Mouse (Mus musculus): ENCODE results near the gene Lpar1.
A peak's percentile ranks its signal among the peaks of the same experiment; 100 is the strongest.
"Not testable (repeated sequence)": the region's sequence is repeated elsewhere in the genome, so short reads cannot be mapped to it uniquely, and the experiment has no call there.

Gene Lpar1

DNA sequence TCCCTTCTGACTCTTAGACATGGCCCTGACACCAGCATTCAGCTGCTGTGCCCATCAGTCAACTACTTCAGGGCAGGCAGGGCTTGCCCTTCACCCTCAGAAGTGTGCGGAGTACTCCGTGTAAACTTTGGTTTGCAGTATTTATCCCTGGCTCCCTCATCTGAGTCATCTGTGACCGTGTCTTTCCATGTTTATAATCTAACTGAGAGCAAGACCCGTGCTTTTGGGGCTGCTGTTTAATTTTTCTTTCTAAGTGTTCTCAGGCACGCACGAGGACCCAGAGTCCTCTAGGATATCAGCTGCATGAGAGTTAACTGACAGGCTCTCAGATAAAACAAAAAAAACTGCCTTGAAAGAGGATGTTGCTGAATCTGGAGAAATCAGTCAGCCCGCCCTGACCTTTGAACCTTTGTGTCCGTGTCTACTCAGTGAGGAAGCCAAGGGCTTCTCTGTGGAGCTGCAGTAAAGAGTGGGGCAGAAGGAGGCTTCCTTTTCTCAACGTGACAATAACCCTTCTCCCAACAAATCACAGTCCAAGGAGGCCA lies 7.7 kb downstream of the Lpar1 start:
- peak; percentile 13 for DNase-seq (ENCODE audit: low spot score)

DNA sequence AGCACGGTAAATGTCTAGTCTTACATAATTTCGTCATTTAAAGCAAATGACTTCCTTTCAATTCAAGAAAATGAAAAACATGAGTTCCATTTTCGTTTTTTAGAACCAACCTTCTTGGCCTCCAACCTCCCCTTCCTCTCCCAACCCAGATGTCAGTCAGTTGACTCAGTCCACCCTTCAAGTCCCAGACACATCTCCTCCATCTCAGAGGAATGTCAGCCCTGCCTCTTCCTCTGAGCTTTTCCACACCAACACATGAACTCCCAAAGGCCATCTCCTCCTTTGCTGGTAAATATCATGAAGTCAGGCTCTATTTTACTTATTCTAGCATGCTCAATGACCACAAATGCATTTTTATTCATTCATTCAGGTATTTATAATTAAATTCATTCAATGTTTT lies 10.5 kb downstream of the Lpar1 start:
- no peak for DNase-seq (ENCODE audit: low spot score)

DNA sequence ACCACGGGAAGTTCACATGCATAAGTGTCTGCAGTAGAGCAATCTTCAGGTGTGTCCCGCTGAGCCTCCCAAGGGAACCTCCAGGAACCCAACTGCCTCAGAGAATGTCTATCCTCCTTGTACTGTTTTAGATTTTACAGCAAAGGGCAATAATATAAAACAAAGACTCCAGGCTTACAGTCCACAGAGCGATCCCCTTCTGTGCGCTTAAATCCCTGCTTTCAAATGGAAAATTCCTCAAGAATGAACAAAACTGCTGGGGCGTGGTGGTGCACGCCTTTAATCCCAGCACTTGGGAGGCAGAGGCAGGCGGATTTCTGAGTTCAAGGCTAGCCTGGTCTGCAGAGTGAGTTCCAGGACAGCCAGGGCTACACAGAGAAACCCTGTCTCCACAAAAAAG lies 11.0 kb downstream of the Lpar1 start:
- DNase-seq (ENCODE audit: low spot score), result not testable (repeated sequence)

DNA sequence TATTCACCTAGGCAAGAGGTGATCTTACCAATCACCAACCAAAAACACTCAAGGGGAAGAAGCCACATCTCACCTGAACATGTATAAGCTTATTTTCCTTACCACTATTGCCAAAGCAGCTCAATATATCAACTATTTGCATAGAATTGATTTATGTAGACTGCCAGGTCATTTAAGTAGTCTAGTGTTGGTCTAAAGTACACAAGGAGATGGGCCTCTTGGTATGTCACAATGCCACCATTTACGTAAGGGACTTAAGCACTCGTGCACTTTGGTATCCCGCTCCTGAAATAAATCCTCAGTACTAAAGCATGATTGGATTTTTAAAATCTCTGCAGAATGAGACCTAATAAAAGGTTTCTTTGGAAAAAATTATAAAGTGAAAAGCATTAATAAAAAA lies 12.9 kb downstream of the Lpar1 start:
- DNase-seq (ENCODE audit: low spot score), result no peak

DNA sequence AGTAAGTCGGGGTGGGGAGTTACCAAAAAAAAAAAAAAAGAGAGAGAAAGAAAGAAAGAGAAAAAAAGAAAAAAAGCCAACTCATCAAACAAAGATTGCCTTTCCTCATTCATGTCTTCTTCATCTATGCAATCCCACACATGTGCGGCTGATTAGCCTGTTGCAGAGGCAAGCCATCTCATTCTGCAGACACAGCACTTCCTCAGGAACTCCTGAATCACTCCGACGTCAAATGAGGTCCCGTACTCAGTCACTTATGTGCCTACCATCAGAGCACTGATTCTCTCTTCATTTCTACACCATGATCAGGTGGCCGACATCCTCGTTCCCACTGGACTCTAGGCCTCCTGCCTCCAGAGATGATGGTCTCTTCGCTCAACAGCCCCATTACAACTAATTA lies 13.3 kb downstream of the Lpar1 start:
- no peak for DNase-seq (ENCODE audit: low spot score)

DNA sequence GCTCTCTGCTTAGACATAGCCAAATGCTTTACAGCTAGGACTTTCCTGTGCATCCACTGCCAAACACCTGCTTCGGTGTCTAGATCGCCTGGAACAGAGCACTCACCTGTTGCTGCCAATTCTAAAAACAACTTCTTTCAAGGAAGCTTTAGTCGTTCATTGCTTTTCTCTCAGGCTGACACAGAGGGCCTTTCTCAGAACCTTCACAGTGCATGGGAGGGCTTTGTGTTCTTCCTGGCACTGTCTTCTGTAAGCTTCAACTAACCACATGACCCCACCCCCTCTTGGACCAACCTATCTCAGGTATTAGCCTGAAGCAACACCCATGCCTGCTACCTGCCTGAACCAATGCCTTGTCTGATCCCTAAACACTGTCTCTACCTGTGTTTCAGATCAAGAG lies 15.0 kb downstream of the Lpar1 start:
- DNase-seq (ENCODE audit: low spot score), result no peak

DNA sequence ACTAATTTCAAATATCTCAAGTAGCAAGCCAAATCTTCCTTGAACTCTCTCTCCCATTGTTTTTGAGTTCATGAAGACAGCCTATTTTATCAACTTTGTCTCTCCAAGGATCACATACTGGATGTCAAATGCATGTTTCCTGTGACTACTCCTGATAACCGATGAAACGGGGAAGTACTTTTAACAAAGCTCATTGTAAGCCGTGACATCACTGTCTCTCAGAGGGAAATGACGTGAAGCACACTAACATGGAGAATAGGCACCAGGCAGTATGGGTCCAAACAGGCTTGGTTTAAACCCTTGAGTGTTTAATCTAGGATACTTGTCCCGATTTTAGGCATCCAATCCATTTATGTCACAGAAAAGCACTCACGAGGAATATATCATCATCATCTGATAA lies 17.9 kb downstream of the Lpar1 start:
- no peak for DNase-seq (ENCODE audit: low spot score)

DNA sequence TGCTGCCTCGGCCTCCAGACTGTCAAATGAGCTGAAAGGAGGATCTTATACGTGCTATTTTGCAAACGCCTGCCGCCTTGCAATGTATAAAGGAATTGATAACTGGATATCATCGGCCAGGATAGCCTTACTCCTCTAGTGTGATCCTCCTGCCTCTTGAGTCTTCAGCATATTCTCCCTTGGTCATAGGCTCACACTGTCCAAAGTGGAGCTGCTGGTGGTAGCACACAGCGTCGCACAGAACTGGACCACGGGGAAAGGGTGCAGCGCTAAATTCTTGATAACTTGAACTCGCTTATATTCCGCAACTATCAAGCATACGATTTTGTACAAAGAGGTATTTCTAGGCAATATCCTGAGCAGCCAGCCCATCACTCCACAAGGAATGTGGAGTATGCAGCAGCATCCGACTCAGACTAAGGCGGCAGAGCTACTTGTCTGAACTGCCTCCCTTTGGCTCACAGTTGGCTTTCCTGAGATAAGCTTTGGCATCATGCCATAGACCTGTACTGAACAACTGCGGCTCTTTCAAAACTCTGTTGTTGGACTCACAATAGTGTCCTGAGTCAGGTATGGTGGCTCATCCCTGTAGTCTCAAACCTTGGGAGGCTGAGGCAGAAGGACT lies 18.9 kb downstream of the Lpar1 start:
- no peak for DNase-seq (ENCODE audit: low spot score)

DNA sequence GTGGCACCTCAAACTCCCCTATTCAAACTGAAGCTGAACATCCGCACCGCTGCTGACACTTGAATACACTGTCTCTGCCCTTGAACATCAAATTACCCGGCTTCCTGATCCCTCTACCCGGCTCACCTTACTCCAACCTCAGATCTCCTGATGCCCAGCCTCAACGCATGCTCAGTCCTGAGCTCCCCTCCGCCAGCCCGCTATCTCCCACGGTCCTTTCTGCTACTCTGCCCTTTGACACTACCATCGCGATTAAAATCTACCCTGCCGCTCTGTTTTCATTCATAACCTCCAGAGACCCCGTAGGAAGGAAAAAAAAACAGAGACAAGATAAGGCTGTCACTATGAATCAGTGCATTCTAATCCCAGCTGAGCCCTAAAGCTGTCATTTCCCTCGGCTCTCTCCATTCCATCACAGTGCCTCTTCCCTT lies 19.5 kb downstream of the Lpar1 start:
- DNase-seq (ENCODE audit: low spot score), result no peak

DNA sequence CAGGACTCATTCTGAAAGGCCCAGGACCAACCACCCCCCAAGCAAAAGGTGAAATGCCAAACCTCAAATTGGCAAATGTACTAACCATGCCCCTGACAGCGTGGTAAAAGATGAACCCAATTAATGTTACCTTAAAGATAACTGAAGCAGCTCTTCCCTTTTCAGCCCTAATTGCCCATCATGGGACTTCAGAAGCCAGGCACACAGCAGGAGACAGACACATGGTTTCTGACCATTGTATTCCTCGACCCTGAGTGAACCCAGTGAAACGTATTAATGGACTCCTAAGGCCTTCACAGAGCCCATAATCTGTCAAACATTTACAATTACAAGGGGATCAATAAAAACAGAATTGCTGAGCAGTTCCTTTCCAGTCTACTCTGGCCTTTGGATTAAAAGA lies 20.2 kb downstream of the Lpar1 start:
- no peak for DNase-seq (ENCODE audit: low spot score)

DNA sequence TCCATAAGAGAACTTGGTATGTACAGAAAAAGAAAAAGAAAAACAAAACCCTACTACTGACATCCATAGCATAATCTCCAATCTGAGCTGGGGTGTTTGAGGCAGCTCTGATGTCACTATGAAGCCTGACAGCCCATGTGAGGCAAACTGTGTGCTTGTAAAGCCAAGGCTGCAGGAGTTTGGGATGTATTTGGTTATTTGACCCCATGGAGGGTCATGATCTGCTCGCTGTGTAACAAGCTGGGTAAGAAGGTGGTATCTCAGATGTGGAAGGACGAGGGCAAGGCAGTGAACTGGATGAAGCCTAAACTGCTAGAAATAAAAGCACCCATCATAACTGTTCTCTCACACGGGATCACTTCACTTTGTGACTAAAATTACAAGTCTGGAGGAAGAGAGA lies 21.4 kb downstream of the Lpar1 start:
- no peak for DNase-seq (ENCODE audit: low spot score)

DNA sequence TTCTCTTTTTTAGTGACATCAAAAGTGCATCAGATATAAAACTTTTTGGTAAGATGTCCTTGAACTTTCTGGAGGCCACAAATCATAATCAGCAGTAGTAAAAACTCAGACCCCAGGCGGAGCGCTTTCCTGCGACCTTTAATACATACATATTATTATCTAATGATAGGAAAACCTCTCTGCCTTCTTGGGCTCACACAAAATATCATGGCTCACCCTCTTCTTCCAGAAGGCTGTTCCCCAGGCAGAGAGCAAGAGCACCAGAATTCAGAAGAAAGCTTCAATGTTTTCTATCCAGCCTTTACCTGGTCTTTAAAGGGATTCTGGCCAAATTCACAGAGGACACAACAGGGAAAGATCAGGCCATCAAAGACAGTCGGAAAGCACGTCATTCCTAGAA lies 23.0 kb downstream of the Lpar1 start:
- no peak for DNase-seq (ENCODE audit: low spot score)

DNA sequence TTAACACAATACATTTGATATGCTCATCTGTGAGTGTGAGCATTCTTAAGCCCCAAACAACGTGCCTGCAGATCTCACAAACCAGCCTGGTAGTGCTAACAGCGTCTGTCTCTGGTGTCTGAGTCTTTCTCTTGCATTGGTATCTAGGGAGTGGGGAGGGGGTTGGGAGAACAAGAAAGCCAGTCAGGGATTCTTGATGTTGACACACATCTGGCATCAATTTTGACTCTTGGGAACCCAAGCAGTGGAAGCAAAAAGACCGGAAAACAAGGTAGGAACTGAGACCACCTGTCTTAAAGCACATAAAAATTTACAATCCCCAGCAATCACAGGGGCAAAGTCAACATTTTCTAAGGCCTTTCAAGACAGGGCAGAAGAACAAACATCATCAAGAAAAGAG lies 23.4 kb downstream of the Lpar1 start:
- no peak for DNase-seq (ENCODE audit: low spot score)

DNA sequence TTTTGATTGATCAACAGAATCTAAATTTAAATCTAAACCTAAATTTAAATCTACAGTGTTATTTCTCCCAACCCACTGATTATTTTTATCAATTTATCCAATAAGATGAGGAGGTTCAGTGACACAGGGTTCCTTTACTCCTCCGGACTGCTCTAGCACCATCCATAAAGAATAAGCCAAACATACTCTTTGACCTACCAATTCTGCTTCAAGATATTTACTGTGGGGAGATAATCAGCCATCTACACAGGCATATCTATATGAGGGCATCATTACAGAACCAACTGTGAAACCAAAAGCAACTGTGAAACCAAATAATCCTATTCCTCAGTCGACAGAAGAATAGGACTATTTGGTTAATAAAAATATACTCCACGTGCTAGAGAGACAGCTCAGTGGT lies 25.8 kb downstream of the Lpar1 start:
- no peak for DNase-seq (ENCODE audit: low spot score)

DNA sequence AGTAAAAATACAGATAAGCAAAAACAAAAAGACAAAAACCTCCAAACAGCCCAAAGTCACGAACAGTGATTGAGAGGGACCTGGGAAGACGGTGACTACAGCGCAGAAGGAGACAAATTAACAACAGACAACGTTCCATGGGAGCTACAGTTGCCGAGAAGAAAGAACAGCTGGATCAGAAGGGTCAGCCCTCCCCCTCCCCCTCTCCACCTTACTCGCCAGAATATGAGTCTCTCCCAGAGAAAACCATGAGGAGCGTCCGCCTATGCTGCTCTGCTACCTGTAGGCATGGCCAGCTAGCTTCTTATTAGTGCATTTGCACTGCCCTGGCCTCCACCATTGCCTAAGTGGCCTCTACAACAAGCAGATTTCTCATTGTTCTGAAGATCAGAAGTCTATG lies 32.6 kb downstream of the Lpar1 start:
- no peak for DNase-seq (ENCODE audit: low spot score)

DNA sequence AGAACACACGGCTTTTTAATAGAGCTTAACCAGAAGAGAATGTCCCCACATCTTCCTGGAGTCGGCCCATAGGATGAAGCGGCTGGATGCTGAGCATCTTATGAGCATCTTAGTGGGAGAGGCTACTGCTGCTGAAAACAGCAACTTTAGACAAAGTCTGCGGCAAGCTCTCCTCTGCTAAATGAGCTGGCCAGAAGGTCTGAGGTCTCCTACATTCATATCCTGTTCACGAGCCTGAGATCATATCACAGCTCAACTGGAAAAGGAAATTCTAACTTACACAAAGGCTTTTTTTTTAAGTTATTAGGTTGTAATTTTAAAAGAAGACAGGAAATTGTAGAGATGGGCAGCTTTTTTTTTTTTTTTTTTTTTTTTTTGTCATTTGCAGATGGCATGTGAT lies 33.2 kb downstream of the Lpar1 start:
- DNase-seq (ENCODE audit: low spot score), result no peak

DNA sequence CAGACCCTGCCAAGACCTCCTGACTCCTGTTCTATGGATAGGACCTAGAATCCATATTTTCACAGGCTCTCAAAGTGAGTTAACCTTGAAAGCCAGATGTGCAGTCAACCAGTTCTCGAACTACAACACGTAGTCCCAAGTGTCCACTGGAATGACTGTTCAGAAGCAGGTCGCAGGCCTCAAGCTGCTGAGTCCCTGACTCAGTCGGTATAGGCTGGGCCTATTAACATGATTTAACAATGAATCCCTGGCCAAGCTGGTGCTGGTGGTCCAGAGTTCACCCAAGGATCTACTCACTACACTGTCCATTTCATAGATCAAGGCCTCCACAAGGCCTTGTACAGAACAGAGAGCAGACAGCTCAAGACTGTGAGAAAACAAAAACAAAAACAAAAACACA lies 33.8 kb downstream of the Lpar1 start:
- no peak for DNase-seq (ENCODE audit: low spot score)

DNA sequence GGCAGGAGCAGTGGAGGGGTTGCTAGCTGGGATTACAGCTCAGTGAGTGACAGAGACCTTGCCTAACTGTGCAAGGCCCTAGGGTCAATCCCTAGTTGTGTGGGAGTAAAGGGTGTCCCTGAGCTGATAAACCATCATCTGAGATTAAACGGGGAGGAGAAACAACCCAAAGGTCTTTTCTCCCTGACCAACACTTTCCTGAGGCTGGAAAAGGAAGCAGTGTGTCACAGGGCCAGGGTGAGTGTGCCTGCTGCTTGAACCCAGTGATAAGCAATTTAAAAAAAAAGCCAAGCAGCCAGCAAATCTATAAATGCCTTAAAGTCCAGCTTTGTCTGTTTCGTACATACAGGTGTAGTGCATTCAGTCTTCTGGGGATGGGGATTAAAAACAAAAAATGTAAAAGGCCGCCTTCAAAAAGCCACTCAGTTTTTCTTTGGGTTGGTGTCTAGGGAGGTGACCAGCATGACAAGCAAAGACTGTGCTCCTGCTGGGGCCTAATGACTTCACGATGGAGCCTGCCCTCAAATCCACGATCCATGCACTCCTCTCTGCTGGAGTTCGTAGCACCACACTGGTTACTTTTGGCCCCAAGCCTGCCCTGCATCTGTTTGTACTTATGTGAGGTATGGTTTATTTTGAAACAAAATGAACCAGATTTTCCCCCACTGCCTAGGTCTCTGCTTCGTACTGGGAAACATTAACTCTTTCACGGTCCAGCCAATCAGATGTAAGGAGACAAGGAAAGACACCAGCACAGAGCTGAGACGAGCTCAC lies 35.3 kb downstream of the Lpar1 start:
- no peak for DNase-seq (ENCODE audit: low spot score)

DNA sequence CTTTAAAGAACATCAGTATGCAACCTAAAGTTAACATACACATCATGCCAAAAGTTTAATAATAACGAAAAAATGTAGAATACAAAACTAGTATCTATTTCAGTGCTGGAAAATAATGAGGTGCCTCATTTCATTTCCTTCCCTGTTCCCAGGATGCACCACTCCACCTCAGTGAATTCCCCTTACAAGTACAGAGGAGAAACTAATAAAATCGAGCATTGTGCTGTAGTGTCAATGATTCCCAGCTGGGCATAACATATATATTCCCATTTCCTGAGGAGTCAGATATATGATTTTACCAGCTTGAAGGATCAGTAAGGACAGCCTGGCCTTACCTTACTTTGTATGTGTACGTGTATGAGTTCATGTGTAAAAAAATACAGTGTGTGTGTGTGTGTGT lies 36.9 kb downstream of the Lpar1 start:
- DNase-seq (ENCODE audit: low spot score), result no peak

DNA sequence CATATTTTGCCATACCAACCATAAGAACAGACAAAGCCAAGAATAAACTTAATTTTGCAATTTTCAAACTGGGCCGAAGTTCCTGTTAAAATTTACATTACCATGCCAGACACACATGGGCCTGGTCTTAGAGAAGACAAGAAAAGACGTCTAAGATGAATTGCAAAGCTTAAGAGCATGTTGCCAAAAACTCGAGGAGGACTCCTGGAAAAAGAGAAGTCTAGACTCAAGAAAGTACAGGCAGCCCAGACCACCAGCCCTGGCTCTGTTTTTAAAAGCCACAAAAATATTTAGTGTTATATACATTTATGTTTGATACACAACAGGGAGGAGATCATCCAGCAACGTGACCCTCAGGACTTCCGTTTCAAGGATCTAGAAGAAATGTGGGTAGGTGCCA lies 37.5 kb downstream of the Lpar1 start:
- no peak for DNase-seq (ENCODE audit: low spot score)

DNA sequence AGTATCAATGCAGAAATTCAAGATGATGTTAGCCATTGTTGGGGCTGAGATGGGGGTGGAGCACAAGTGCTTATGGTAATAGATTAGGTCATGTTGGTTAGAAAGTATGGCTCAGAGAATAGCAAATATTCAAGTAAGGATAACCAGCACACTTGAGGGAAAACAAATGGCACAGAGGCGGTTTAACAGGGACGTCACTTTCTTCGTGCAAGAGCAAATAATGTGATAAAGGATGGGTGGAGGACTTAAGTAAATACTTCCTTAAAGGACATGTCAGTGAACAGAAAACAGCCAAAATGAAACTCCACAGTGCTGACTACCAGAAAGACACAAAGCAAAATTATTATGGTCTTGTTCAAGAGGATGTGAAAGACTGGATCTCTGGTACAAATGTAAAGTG lies 42.1 kb downstream of the Lpar1 start:
- DNase-seq (ENCODE audit: low spot score), result no peak

DNA sequence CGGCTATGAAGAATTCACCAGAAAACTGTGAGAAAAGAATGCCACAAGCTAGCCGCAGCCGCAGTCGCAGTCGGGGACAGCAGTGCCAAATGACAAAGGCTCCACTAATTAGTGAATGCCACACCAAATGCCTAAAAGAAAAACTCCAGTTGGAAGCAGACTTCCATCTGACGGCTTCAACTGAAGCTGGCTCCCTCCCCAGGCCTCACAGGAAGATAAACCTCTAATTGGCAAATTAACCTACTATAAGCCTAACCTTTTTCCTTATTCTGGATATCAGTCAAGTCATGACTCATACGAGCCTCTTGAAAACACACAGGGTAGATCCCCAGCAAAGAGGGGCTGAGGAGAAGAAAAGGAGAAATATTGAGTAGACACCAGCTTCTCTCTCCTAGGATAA lies 44.9 kb downstream of the Lpar1 start:
- DNase-seq (ENCODE audit: low spot score), result no peak

DNA sequence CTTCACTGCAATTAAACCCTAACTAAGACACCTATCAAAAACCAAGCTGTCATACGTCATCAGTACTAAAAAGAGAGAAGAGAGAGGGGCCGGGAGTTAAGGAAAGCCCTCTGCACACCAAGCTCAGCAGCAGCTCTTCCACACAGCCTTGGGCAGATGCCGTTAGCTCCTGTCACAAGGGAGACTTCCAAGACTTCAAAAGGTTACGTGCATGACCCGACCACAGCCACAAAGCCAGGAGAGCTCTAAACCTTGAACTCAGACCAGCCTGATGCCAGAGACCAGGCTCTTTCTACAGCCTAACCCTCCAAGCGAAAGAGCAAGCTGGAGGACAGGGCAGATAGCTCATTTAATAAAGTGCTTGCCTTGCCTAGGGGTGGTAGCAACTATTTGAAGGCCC lies 46.2 kb downstream of the Lpar1 start:
- no peak for DNase-seq (ENCODE audit: low spot score)

Data from ovary, postnatal 36 days (tissue).